Mouse (Mus musculus): ENCODE results near the gene Urb2. TPM values are rescaled to one million over a fixed set of nuclear protein-coding genes. Genes with fewer than 3 reads are reported as not detected.
"Not testable (repeated sequence)": the region's sequence is repeated elsewhere in the genome, so short reads cannot be mapped to it uniquely, and the experiment has no call there.

Gene Urb2
- polyA plus RNA-seq, 1 experiment from 2014 or later = 3.7 TPM

GRCm38 (mm10) chr8:124020439-124021236 lies 670 bp upstream of the Urb2 start:
- H3K4me2 ChIP-seq = peak overlapping the region; percentile 75
- no peaks in the 10 kb centered on the region for H3K9me3 ChIP-seq
- WGBS = under 1% methylated on average over 67 of the region's 87 CpGs
- peak overlapping the region; percentile 90 for H3K27ac ChIP-seq
- H3K4me3 ChIP-seq = peak overlapping the region; percentile 88
- peaks cover 15% of the 10 kb centered on the region for H3K36me3 ChIP-seq
- no peaks in the 10 kb centered on the region for H3K27me3 ChIP-seq
- peak overlapping the region; percentile 87 for H3K9ac ChIP-seq
- ATAC-seq (ENCODE audit: insufficient number of reproducible peaks, insufficient read depth, low FRiP score, low TSS enrichment, low read depth) = peak; percentile 69
- H3K4me1 ChIP-seq = peaks cover 36% of the 10 kb centered on the region

DNA sequence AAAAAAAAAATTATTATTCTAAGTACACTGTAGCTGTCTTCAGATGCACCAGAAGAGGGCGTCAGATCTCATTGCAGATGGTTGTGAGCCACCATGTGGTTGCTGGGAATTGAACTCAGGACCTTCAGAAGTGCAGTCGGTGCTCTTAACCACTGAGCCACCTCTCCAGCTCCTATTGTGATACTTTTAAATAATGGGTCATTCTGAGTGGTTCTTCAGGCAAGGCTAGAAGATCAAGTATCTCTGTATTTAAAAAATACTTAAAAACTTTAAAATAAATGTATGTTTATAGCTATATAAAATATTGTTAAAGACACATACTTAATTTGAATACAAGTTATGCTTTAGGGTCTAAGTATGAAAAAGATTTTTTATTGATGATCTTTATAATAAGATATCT lies 5.0 kb downstream of the Urb2 start:
- H3K36me3 ChIP-seq = peaks cover 67% of the 10 kb centered on the region
- H3K4me1 ChIP-seq = peaks cover 20% of the 10 kb centered on the region

DNA sequence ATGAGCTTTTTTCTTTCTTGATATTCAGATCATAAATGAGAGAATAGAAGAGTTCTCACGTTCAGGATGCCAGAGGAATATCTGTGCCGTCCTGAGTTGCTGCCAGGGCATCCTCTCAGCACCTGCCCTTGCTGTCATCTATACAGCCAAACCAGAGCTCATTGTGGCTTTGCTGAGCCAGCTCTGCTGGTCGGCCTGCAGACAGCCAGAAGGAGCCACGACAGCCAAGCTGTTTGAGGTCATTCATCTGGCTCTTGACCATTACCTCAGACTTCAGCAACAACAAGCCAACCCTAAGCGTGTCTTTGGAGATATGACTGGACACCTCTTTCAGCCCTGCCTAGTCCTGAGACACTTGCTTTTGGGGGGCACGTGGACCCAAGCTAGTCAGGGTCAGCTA lies 6.5 kb downstream of the Urb2 start:
- peaks cover 14% of the 10 kb centered on the region; the same call in 1 of the 2 replicates for H3K4me1 ChIP-seq
- no peak overlapping the region for H3K9ac ChIP-seq
- H3K27me3 ChIP-seq = no peaks in the 10 kb centered on the region
- no peak for ATAC-seq (ENCODE audit: insufficient number of reproducible peaks, insufficient read depth, low FRiP score, low TSS enrichment, low read depth)
- H3K4me3 ChIP-seq = no peak overlapping the region
- H3K27ac ChIP-seq = no peak overlapping the region
- H3K4me2 ChIP-seq = no peak overlapping the region
- WGBS = 89% methylated on average over 6 of the region's 6 CpGs
- peaks cover 75% of the 10 kb centered on the region for H3K36me3 ChIP-seq
- no peaks in the 10 kb centered on the region for H3K9me3 ChIP-seq

More for the DNA sequence above, 5.0 kb downstream of the Urb2 start:
- not testable (repeated sequence) for H3K9me3 ChIP-seq; ATAC-seq (ENCODE audit: insufficient number of reproducible peaks, insufficient read depth, low FRiP score, low TSS enrichment, low read depth); H3K27ac ChIP-seq; H3K4me2 ChIP-seq; H3K27me3 ChIP-seq; H3K4me3 ChIP-seq; H3K9ac ChIP-seq
- 83% methylated on average over 2 of the region's 2 CpGs for WGBS

- no peak overlapping the region for H3K4me3 ChIP-seq
- H3K4me1 ChIP-seq = 0 out of 2 replicates have a peak, but pooled peaks cover 11% of the 10 kb centered on the region
- no peaks in the 10 kb centered on the region for H3K9me3 ChIP-seq
- peaks cover 85% of the 10 kb centered on the region for H3K36me3 ChIP-seq
- no peak for ATAC-seq (ENCODE audit: insufficient number of reproducible peaks, insufficient read depth, low FRiP score, low TSS enrichment, low read depth)
- no peak overlapping the region for H3K9ac ChIP-seq
- H3K4me2 ChIP-seq = no peak overlapping the region
- no peaks in the 10 kb centered on the region for H3K27me3 ChIP-seq
- WGBS = 61% methylated on average over 5 of the region's 5 CpGs
- no peak overlapping the region for H3K27ac ChIP-seq
Observed at GRCm38 (mm10) chr8:124033400-124033799, 12.1 kb downstream of the Urb2 start.

DNA sequence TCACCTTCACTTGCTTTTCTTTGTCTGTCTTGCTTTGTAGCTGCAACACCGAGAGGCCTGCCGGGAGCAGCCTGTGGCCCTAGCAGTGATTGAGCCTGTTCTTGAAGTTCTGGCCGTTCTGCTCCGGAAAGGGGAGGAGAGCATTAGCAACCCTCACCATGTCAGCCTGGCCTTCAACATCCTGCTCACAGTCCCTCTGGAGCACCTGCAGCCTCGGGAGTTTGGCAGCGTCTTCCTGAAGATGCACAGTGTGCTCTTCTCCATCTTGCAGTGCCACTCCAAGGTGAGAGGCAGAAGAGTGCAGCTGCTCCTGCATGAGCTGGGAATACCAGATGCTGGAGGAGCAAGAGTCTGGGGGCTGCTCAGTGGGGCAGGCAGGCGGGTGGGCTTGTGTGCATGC lies 16.8 kb downstream of the Urb2 start:
- Histone ChIP-seq H3K4me3 (no peak overlapping the region), H3K4me1 (no peaks in the 10 kb centered on the region), H3K4me2 (no peak overlapping the region), H3K9me3 (no peaks in the 10 kb centered on the region), H3K36me3 (peaks cover 87% of the 10 kb centered on the region), H3K27ac (no peak overlapping the region), H3K27me3 (no peaks in the 10 kb centered on the region), H3K9ac (no peak overlapping the region)
- WGBS = 90% methylated on average over 7 of the region's 7 CpGs
- no peak for ATAC-seq (ENCODE audit: insufficient number of reproducible peaks, insufficient read depth, low FRiP score, low TSS enrichment, low read depth)

DNA sequence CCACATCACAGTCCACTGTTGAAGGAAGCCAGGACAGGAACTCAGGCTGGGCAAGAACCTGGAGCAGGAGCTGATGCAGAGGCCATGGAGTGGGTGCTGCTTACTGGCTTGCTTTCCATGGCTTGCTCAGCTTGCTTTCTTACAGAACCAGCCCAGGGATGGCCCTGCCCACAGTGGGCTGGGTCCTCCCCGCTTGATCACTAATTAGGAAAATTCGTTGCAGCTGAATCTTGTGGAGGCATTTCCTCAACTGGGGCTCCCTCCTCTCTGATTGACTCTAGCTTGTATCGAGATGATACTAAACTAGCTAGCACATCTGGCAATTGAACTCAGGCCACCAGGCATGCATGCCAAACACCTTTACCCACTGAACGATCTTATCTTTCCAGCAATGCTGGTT lies 18.0 kb downstream of the Urb2 start:
- Histone ChIP-seq H3K4me1 (no peaks in the 10 kb centered on the region), H3K9me3 (no peaks in the 10 kb centered on the region), H3K36me3 (peaks cover 88% of the 10 kb centered on the region), H3K9ac (no peak overlapping the region), H3K4me2 (no peak overlapping the region), H3K4me3 (no peak overlapping the region), H3K27me3 (no peaks in the 10 kb centered on the region), H3K27ac (no peak overlapping the region)
- 25% methylated on average over 4 of the region's 4 CpGs for WGBS
- no peak for ATAC-seq (ENCODE audit: insufficient number of reproducible peaks, insufficient read depth, low FRiP score, low TSS enrichment, low read depth)

DNA sequence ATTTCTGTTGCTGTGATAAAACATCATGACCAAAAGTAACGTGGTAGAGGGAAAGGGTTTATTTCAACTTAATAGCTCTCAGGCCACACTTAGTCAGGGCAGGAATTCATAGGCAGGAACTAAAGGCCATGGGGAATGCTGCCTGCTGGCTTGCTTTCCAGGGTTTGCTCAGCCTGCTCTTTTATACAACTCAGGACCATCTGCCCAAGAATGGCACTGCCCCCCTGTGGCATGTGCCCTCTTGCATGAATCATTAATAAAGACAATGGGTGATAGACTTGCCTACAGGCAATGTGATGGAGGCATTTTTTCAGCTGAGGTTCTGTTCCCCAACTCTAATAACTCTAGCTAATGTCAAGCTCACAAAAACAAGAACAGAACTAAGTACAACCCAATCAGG lies 20.9 kb downstream of the Urb2 start:
- Histone ChIP-seq H3K27ac (no peak overlapping the region), H3K4me1 (no peaks in the 10 kb centered on the region), H3K9ac (no peak overlapping the region), H3K4me2 (no peak overlapping the region), H3K9me3 (no peaks in the 10 kb centered on the region), H3K36me3 (peaks cover 83% of the 10 kb centered on the region), H3K27me3 (no peaks in the 10 kb centered on the region), H3K4me3 (no peak overlapping the region)
- WGBS = 68% methylated on average over 1 of the region's 1 CpGs
- ATAC-seq (ENCODE audit: insufficient number of reproducible peaks, insufficient read depth, low FRiP score, low TSS enrichment, low read depth) = no peak

DNA sequence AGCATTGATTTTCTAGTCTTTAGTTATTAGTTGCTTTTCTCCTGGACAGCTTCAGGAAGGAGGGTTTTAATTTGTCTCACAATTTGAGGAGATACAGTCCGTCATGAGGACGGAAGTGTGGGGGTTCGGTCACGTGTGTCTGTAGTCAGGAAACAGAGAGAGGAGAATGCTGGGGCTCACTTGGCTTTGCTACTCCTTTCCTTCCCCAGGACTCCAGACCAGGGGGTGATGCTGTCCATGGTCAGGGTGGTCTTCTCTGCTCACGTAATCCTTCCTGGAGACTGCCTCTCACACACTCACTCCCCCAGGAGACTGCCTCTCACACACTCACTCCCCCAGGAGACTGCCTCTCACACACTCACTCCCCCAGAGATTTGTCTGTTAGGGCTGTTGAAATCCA lies 23.1 kb downstream of the Urb2 start:
- no peak overlapping the region for H3K27ac ChIP-seq
- H3K4me2 ChIP-seq = no peak overlapping the region
- 87% methylated on average over 5 of the region's 5 CpGs for WGBS
- H3K9me3 ChIP-seq = no peaks in the 10 kb centered on the region
- H3K9ac ChIP-seq = no peak overlapping the region
- no peak overlapping the region for H3K4me3 ChIP-seq
- no peaks in the 10 kb centered on the region for H3K27me3 ChIP-seq
- no peak for ATAC-seq (ENCODE audit: insufficient number of reproducible peaks, insufficient read depth, low FRiP score, low TSS enrichment, low read depth)
- H3K4me1 ChIP-seq = no peaks in the 10 kb centered on the region
- peaks cover 77% of the 10 kb centered on the region for H3K36me3 ChIP-seq

DNA sequence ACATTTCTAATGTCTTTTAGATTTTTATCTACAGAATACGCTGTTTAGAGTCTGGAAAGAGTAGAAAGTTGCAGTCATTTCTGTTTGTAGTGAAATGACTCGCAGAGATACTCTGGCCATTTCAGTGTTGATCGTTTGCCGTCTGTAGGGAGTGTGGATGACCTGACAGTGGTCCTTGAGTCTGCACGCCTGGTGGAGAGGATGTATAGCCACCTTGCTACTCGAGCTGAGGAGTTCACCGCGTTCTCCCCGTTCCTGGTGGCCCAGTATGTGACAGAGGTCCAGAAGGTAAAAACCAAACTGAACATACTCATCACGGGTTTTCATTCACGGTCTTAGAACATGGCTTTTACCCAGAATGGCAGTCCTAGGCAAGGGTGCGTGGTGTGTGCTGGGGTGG lies 23.6 kb downstream of the Urb2 start:
- 94% methylated on average over 12 of the region's 12 CpGs for WGBS
- H3K4me2 ChIP-seq = no peak overlapping the region
- H3K27ac ChIP-seq = no peak overlapping the region
- H3K27me3 ChIP-seq = no peaks in the 10 kb centered on the region
- H3K9ac ChIP-seq = no peak overlapping the region
- no peak for ATAC-seq (ENCODE audit: insufficient number of reproducible peaks, insufficient read depth, low FRiP score, low TSS enrichment, low read depth)
- no peak overlapping the region for H3K4me3 ChIP-seq
- peaks cover 73% of the 10 kb centered on the region for H3K36me3 ChIP-seq
- H3K4me1 ChIP-seq = no peaks in the 10 kb centered on the region
- H3K9me3 ChIP-seq = no peaks in the 10 kb centered on the region

GRCm38 (mm10) chr8:124045856-124046255 lies 24.5 kb downstream of the Urb2 start:
- Histone ChIP-seq H3K4me3 (no peak overlapping the region), H3K9me3 (no peaks in the 10 kb centered on the region), H3K4me1 (no peaks in the 10 kb centered on the region), H3K36me3 (peaks cover 66% of the 10 kb centered on the region), H3K9ac (no peak overlapping the region), H3K27ac (no peak overlapping the region), H3K4me2 (no peak overlapping the region), H3K27me3 (no peaks in the 10 kb centered on the region)
- no peak for ATAC-seq (ENCODE audit: insufficient number of reproducible peaks, insufficient read depth, low FRiP score, low TSS enrichment, low read depth)
- WGBS = 85% methylated on average over 8 of the region's 8 CpGs

DNA sequence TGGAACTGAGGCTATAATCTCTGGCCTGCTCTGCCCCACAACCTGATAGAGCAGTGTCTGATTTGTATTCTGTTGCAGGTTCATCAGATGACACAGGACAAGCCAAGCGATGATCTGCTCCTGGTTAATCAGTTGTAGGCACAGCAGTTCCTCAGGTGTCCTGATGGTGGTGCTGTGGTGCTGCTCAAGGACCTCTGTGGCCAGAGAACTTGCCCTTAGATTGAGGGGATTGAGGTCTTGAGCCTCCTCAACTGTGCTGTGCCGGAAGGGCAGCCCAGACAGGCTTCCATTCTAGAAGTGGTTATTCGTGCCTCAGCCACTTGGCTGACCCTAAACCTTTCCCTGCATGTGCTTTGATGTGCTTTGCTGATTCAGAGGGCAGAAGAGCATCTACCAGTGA lies 30.8 kb downstream of the Urb2 start:
- 23% methylated on average over 3 of the region's 3 CpGs for WGBS
- ATAC-seq (ENCODE audit: insufficient number of reproducible peaks, insufficient read depth, low FRiP score, low TSS enrichment, low read depth) = no peak
- H3K9me3 ChIP-seq = no peaks in the 10 kb centered on the region
- no peak overlapping the region for H3K27ac ChIP-seq
- no peaks in the 10 kb centered on the region for H3K27me3 ChIP-seq
- no peak overlapping the region for H3K4me2 ChIP-seq
- no peak overlapping the region for H3K4me3 ChIP-seq
- H3K9ac ChIP-seq = no peak overlapping the region
- no peaks in the 10 kb centered on the region for H3K4me1 ChIP-seq
- H3K36me3 ChIP-seq = peaks cover 18% of the 10 kb centered on the region

GRCm38 (mm10) chr8:124052568-124052967 lies 31.3 kb downstream of the Urb2 start:
- H3K27ac ChIP-seq = no peak overlapping the region
- H3K27me3 ChIP-seq = no peaks in the 10 kb centered on the region
- H3K9ac ChIP-seq = no peak overlapping the region
- no peaks in the 10 kb centered on the region for H3K9me3 ChIP-seq
- H3K4me1 ChIP-seq = no peaks in the 10 kb centered on the region
- 47% methylated on average over 4 of the region's 4 CpGs for WGBS
- no peak overlapping the region for H3K4me2 ChIP-seq
- no peak overlapping the region for H3K4me3 ChIP-seq
- ATAC-seq (ENCODE audit: insufficient number of reproducible peaks, insufficient read depth, low FRiP score, low TSS enrichment, low read depth) = no peak
- H3K36me3 ChIP-seq = peaks cover 14% of the 10 kb centered on the region
